Mouse (Mus musculus): ENCODE data around the gene Pparg. TPM values are rescaled to one million over a fixed set of nuclear protein-coding genes. Genes with fewer than 3 reads are reported as not detected.

Gene Pparg
- polyA plus RNA-seq, 1 experiment from 2014 or later: 2.0 TPM

- Histone ChIP-seq H3K9me3 (replicated peaks) (no peaks in the 10 kb centered on the region), H3K4me3 (no peak overlapping the region), H3K4me1 (replicated peaks) (no peaks in the 10 kb centered on the region), H3K4me2 (no peak overlapping the region), H3K36me3 (no peaks in the 10 kb centered on the region), H3K27ac (ENCODE audit: poor library complexity, severe bottlenecking) (no peak overlapping the region), H3K27me3 (replicated peaks) (peaks cover 17% of the 10 kb centered on the region), H3K9ac (no peak overlapping the region)
- ATAC-seq (ENCODE audit: insufficient number of reproducible peaks, low FRiP score): no peak
- 83% methylated on average over 4 of the region's 4 CpGs for WGBS
These were observed 175.4 kb downstream of the Pparg start for GRCm38 (mm10) chr6:115536169-115536568.

- 18% methylated on average over 26 of the region's 26 CpGs for WGBS
- H3K27me3 ChIP-seq (replicated peaks): peaks cover 17% of the 10 kb centered on the region
These were observed 178.1 kb downstream of the Pparg start for GRCm38 (mm10) chr6:115538645-115539429.

More at GRCm38 (mm10) chr6:115538645-115539429, 178.1 kb downstream of the Pparg start:
- H3K4me1 ChIP-seq (replicated peaks): peaks cover 10% of the 10 kb centered on the region; the same call in 1 of the 2 replicates
- ATAC-seq (ENCODE audit: insufficient number of reproducible peaks, low FRiP score): peak; percentile 54
- H3K27ac ChIP-seq (ENCODE audit: poor library complexity, severe bottlenecking): no peak overlapping the region
- no peak overlapping the region for H3K4me3 ChIP-seq
- H3K36me3 ChIP-seq: no peaks in the 10 kb centered on the region
- H3K9ac ChIP-seq: 0 out of 2 replicates have a peak overlapping the region, but pooled peaks have one; percentile 50
- H3K4me2 ChIP-seq: peak overlapping the region; percentile 65
- no peaks in the 10 kb centered on the region for H3K9me3 ChIP-seq (replicated peaks)

Other genes starting within 250 kb of the Pparg start
- 0.99 and 1.4 TPM in 2 replicates for gene Syn2, start 226.0 kb upstream of the Pparg start, polyA plus RNA-seq (2016; fragmentation: Nextera tagmentation; extraction: Ambion mirVana)
- not detected in 2 replicates for gene Gm17482, start 133.6 kb upstream of the Pparg start, polyA plus RNA-seq (2016; fragmentation: Nextera tagmentation; extraction: Ambion mirVana)
- gene Timp4, start 108.7 kb upstream of the Pparg start, polyA plus RNA-seq (2016; fragmentation: Nextera tagmentation; extraction: Ambion mirVana): 0.18 TPM in 1 of 2 replicates, not detected in the other
- gene Tsen2, start 183.7 kb downstream of the Pparg start, polyA plus RNA-seq (2016; fragmentation: Nextera tagmentation; extraction: Ambion mirVana): 20.0 and 20.4 TPM in 2 replicates
- 0.33 TPM in 1 of 2 replicates, not detected in the other for gene Mkrn2os, start 231.6 kb downstream of the Pparg start, polyA plus RNA-seq (2016; fragmentation: Nextera tagmentation; extraction: Ambion mirVana)
- gene Mkrn2, start 241.0 kb downstream of the Pparg start, polyA plus RNA-seq (2016; fragmentation: Nextera tagmentation; extraction: Ambion mirVana): 21.6 and 21.8 TPM in 2 replicates